Mouse (Mus musculus) layer of hippocampus, postnatal 36 days (tissue): Measurements from ENCODE around the gene Cxadr. TPM values are rescaled to one million over a fixed set of nuclear protein-coding genes. Genes with fewer than 3 reads are reported as not detected.

Experiments
- DNase-seq, 2 experiments: peaks; one replicate each; pipeline ENCODE4 v3.0.0; 2022
- total RNA-seq, 2 experiments: library from RNA; stranded (reverse); gene quantifications; 2 replicates each; pipeline ENCODE4 v1.2.3; 2021

The Cxadr gene
- total RNA-seq: 10 to 100 TPM; 15.8 to 16.8 TPM

DNA sequence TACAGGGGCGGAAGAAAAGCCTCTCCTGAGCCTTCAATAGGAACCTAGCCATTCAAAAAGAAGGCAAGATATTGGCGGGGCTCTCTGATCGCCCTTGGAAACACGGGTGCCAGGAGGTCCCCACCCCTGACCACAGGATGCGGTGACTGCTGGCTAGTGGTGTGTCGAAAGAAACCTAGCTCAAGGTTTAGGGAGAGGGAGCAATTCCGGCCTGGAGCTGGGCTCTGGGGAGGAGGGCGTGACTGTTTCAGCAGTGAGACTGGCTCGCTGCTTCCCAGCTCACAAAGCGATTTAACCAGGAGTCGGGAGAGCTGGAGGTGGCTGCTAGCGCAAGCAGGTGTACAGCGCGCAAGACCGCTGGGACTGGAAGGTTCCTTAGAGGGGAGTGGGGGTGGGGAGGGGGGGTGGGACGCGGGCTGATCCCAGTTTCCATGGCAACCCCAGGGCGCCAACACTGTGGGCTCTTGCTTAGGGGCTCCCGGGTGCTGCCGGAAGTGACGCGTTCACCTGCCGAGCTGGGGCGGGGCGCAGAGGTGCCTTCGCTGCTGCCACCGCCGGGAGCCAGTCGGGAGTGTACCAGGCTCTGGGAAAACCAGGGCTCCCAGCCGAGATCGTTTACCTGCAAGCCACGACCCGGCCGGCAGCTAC, at the start of gene Cxadr:
TSS of gene Cxadr (plus strand) at position 307 of the 648 bp plus-strand sequence.
- DNase-seq: peak; percentile 67 to 76

DNA sequence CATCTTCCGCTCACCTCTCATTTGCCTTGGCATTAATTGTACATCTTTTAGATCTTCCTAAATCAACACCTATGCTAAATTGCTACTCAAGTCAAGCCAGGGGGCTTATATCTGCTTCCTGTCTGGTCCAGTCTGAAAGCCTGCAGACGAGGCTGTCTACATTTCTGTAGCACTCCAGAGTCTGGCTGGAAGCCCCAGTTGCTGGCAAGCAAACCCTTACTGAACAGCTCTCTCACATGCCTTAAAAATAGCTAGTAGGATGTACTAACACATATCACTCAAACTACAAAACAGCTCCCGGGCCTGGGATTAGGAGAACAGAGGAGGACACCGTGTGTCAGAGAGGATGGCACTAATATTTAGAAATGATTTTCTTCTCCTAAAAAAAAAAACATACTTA, 42.3 kb upstream of the Cxadr start:
- DNase-seq: peak; percentile 51 to 52

DNA sequence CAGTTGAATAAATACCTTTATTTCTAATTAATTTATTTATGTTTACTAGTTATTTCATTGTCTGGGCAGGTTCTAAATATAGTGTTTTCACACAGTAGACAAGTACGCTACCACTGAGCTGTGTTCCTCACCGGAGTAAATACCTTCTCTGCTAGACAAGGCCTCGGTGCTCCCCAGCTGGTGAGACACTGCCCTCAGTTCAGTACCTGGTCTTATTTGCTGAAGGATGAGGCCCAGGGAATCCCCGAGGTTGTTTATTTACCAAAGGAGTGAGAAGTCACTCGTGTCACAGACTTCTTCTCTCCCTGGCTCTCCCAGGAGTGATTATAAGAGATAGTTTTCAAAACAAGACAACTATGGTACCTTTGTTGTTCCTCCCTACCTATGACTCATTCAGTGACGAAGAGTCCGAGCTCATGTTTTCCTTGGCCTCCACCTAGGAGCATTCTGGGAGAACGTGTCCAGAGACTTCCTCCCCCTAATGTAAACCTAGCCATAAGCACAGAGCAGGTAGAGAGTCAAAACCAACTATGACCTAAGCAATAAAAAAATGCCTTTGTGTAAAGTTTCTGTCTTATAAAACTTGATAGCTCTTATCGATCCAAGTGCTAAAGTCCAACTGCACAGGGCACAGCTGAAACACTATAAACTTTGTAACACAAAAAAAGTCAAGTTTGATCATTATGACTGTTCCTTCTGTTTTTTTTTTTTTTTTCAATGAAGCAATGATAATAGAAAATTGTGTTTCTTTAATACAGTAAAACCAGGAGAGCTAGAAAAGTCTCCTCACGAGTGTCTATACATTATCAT, 41.0 kb upstream of the Cxadr start:
- DNase-seq: no peak

DNA sequence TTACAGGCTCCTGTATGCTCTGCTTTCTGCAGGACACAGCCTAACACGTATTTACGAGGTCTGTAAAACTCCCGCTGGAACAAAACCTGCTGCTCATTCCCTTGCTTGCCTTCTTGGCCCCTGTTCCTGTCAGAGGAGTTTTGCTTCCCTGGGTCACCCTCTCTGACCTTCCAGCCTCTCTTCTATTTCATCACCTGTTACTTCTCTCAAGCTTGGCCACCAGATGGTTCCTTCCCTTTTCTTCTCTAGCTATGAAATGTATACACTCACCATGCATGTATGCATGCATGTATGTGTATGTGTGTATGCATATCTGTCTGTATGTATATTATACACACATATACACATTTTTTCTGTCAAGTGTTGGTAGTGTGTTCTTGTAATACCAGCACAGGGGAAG, 39.8 kb upstream of the Cxadr start:
- no peak for DNase-seq

DNA sequence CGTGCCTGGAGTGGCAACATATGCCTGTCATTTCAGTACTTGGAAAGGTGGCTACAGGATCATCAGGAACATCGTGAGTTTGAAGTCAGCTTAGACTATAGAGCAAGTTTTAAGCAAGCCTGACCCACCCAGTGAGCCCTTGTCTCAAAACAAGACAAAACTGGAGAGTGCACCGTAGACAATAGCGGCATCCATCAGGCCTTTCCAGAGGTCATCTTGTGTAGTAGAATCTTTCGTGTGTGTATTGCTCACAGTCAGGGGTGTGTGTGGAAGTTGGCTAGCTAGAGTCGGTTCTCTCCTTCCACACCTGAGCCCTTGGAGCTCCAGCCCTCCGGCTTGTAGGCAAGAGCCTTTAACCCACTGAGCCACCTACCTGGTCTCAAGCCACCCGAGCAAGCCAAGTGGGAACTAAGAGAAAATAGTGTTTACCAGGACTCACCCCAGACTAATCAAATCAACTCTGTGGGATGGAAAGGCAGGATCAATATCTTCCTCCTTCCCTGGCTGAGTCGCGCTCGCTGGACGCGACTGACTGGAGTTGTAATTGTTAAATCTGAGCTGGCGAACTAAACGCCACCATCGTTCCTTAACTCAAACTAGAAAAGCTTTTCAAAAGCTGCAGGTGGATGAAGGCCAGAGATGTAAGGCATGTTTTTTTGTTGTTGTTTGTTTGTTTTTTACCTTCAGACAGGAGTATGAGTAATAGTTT, 36.7 kb upstream of the Cxadr start:
- no peak for DNase-seq

DNA sequence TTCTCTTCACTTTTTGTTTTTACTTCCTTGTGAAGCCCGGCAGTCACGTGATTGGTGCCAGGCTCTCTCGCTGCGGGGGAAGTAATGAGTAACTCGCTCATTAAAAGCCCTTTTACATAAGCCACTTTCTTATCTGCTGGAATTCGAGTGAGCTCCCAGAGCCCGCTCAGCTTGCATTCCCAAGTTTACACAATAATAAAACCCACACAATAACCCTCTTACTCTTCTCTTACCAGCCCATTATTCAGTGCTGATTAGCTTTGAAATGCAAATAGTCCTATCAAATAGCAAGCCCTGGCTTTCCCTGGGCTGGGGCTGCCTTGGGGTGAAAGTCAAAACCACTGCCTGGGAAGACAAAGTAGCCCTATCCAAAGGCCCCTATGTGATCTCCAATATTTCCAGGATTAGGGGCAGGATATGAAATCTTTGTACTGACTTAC, 36.1 kb upstream of the Cxadr start:
- DNase-seq: peak; percentile 17 to 36

DNA sequence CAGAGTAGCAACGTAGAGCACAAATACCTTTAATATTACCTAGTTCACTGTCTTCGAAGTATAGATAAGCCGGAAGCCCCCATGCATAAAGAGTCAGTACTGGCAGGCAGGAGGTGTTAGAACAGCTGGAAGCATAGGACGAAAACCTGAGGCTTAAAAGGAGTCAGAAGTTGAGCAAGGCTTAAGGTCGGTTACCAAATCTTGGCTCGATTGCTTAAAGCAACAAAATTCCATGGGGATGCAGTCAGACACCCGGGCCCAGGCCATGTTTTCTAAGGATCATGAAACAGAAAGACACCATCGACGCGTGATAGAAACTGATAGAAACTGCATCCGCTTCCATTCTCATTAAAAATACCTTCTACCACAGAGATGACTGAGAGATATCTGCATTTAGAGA, 35.5 kb upstream of the Cxadr start:
- DNase-seq: no peak

DNA sequence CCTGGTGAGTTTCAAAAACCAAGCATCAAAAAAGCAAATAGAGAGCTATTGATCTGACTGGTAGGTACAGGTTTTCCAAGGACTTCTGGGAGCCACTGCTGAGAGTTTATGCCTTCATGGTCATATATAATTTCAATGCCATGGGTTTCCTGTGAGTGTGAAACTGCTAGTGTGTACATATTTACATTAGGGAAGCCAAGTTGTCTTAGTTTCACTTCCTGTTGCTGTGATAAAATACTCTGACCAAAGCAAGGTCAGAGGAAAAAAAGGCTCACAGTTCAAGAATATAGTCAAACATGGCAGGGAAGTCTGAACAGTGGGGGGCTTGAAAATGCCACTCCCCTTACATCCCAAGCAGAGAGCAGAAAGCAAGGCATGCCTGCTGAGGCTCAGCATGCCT, 33.8 kb upstream of the Cxadr start:
- no peak for DNase-seq

DNA sequence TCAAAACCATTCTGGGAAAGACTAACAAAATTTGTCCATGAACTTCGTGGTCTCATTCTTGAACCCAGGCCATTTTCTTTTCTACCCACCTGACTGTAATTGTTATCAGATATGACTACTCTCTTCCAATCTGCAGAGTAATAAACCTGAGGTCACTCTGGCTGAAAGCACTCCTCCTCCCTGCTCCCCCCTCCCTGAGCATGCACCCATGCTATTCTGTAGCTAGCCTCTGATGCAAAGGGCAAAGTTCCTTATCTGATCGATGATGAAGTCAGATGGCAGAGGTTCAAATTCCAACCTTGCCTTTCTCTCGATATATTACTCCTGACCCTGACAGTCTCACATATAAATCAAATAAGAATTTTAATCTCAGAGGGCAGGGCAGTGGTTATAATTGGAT, 33.1 kb upstream of the Cxadr start:
- DNase-seq: no peak

DNA sequence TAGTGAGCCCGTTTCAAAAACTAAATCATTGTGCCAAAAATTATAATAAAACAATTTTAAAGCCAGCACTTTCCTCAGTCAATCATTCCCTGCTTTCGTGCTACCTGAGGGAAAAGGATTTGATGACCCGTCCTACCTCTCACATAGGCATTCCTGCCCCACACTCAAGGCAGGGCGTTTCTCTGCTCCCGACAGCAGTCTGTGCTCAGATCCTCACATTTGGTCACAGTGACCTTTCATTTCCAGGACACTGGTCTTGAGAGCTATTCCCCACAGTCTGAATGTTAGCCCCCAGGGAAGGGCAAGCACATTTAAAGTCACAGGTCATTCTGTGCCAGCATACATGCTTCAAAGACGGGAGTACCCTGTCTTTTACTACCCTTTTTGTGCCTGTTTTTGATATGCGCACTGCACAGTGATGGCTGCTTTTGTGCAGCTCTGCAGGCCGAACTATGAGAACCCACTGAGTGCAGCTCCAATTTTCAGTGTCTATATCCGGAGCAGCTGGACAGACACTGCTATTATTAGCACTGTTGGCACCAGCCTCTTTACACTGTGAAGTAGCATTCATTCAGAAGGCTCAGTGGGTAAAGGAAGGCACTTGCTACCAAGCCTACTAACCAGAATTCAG, 26.3 kb upstream of the Cxadr start:
- DNase-seq: peak in 1 of 2 experiments; percentile 9

DNA sequence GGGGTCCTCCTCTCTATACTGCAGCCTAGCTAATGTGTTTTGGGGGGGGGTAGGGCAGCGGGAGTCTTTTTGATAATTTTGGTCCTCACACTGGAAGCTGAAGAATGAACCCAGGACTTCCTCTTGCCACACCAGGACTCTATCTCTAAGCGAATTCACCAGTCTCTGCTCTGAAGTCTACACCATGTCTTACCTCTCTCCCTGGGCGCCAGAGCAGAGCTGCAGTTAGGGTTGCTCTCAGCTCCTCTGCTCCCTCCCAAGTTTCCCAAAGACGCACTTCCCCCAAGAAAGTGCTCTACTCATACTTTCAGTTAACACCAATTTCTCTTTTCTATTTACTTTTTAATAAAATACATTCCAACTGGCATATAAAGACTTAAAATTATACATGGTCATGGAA, 23.7 kb upstream of the Cxadr start:
- DNase-seq: no peak

DNA sequence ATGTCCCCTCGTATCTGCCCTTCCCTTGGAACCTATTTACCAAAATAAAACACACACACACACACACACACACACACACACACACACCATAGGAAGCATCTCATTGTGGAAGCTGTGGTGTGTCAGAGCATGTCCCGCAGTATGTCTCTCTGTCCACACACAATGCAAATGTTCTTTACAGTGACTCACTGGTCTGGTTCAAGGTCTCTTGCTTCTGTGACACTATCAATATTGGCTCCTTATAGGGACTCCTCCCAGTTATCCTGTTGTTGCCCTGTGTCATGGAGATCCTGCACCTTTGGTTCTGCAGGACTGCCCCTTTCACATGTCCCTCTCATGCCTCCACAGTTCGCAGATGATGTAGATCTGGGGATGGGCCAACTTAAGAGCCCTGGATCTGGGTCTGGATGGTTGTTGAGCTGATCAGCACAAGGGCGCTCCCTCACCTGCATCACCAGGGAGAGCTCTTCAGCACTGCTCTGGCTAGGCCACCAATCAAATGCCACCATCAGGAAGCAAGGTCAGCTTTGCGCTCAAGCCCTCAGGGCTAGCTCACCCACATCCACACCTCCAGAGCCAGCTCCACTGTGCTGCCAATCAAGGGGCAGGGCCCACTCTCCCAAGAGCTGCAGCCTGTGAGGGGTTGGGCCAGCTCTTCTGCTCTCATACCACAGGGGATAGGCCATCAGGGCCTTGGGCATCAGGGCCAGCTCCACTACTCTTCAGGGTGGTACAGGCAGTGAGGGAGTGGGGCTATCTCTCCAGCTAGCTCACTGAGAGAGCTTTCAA, 21.0 kb upstream of the Cxadr start:
- no peak for DNase-seq

DNA sequence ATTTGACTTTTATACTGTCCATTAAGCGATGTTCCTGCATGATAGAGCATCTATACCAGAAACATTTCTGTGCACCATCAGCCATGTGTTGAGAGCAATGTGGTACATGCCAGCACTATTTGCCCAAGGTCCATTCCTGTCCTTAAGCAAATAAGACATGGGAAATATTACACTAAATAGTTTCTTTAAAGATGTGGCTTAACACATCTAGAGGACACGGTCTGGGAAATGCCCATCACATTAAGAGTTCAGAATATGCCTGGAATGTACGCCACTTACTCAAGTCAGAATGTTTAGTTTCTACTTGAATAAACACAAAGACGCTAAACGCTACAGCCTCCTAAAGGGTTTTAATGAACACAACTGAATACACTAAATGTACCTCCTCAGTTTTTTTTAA, 18.1 kb upstream of the Cxadr start:
- no peak for DNase-seq

DNA sequence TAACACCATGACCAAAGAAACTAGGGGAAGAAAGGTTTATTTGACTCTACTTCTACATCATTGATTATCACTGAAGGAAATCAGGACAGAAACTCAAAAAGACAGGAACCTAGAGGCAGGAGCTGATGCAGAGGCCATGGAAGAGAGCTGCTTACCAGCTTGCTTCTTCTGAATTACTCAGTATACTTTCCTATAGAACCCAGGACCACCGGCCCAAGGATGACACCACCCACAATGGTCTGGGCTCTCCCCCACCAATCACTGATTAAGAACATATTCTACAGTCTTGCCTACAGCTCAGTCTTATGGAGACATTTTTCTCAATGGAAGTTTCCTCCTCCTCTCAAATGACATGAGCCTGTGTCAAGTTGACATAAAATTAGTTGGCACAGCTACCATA, 7.2 kb upstream of the Cxadr start:
- no peak for DNase-seq

DNA sequence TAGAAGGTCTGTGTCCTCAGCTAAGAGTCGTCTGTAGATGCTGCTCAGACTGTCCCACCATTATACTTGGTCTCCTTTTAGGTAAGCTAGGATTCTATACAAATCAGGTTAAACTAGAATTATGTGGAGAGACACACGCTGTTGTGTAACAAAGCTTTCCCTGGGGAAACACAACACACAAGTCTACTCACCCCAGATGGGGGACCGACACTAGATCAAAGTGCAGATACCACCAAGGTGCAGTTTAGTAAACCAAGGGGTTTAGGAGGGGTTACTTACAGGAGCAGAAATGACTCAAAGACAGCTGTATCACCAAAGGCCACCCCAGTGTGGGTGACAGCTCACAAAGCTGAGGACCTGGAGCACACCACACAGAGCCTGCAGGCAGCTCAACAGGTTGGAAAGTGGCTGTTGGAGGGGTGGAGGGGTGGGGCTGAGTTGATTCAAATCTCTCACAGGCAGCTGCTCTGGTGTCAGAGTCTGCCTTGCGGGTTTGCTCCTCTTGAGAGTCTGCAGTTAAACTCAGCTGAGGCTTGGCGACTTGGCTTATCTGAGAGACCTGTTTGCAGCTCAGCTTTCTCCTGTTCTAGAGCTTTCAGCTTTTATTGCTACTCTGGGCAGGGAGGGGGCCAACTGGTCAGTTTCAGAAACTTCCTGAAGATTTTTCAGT, 6.5 kb upstream of the Cxadr start:
- no peak for DNase-seq

DNA sequence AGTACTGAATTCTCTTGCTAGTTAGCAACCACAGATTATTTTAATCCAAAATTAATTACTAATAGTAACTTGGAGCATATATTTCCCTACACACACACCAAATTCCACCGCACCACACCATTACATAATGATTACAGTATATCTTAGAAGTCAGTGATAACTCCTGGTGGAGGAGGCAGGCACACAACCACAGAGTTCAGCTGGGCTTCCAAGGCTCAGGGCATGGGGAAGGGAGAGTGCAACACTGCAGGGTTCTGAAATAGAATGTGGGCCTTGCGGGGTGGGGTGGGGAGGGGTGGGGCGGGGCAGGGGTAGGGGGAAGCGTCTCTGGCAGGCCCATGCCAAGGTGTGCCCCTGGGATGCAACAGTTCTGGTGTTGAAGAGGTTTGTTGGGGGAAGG, 5.7 kb upstream of the Cxadr start:
- no peak for DNase-seq

DNA sequence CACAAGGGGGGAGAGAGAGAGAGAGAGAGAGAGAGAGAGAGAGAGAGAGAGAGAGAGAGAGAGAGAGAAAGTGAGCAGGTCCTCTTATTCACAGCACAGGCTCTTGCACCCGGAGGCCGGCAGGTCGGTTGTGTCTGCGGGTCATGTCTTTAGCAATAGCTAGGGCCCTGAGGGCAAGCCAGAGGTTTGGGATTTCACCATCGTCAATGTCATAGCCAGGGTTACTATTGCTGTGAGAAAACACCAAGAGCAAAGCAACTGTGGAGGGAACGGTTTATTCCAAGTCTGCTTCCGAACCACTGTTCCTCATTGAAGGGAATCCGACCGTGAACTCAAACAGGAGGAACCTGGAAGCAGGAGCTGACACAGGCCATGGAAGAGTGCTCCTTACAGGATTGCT, 5.2 kb upstream of the Cxadr start:
- no peak for DNase-seq

DNA sequence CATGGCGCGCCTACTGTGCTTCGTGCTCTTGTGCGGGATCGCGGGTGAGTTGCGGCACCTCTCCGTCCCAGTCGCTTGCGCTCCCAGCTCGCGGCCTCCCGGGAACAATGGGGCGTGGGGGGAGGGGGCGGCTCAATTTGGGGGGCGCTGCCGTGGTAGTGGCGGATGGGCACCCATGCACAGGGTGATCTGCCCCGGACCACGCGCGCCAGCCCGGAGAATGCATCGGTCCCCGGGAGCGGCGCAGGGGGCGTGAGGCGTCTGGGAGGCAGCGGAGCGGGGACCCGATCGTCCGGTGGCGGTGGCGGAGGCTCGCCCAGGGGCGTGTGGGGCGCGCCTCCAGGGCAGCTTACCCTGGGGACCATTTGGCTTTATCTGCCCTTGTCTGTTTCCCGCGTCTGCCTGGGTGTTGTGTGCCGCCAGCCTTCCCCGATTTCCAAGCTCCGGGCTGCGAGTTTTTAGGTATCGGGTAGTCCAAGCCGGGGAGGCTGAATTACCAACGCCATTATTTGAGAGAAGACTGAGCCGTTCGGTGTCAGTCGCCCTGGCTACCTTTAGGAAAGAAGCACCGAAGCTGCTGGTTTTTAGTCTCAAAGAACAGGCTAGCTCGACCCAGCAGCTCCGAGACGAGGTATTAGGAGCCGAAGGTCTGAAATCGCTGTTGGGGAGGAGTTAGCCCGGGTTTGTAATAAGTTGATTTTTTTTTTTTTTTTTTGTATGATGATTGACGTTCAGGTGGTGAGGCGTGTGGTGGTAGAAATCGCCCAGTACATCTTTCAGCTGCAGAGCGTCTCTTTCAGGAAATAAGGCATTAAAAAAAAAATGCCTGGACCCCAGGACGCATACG, 765 bp downstream of the Cxadr start:
- peak; percentile 21 to 37 for DNase-seq

DNA sequence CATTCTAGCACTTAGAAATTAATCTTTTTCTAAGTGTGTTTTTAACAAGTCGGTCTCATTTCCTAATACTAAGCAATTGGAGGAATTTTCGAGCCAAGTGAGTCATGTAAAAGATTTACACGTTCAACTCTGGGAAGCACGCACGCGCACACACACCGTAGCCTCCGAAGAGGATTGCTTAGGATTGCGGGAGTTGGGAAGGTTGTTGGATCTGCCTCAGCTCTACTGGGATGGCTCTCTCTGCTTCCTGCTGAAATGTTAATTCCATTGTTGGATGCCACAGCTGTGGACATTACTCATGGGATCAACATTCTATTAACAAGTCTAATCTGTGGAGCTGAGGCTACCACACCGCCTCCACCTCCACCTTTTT, 1.4 kb downstream of the Cxadr start:
- peak; percentile 30 to 33 for DNase-seq

DNA sequence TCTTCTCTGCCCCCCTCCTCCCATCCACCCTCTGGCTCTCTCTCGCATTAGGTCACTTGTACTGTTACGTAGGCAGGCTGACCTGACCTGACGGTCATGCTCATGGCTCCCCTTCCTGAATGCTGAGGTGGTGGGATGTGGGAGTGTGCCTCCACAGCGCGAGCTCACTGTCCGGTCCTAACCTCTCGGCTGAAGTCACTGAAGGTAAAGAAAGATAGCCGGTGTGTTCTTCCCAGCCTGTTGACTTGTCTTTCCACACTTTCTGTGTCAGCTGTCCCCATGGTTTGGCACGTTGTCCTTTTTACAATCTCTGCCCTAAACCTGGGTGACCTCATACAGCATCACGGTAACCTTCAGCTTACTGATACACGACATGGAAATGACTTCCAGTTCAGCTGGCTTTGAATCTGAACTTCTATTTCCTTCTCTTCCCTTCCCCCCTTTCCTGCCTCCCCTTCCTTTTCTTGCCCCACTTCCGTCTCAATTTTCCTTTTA, 4.4 kb downstream of the Cxadr start:
- DNase-seq: no peak

DNA sequence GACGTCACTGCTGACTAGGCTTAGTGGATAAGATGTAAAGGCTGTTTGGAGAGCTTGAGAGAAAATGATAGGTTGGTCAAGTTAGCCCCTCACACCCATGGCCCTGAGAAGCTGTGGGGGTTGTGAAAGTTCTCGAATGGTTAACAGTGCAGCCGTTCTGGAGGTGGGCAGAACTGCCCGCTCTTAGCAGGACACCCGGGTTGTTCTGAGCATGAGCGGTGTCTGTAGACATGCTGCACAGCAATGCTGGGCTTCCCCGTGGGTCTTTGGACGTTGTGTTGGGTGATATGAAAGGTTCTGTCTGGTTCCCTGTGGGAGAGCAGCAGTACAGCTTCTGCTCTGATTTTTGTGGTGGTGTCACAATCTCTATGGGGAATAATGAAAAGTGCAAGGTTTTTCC, 5.3 kb downstream of the Cxadr start:
- no peak for DNase-seq
